Mouse (Mus musculus): ENCODE results near the gene Ier5l. TPM values are rescaled to one million over a fixed set of nuclear protein-coding genes. Genes with fewer than 3 reads are reported as not detected.

Gene Ier5l
- polyA plus RNA-seq, 1 experiment: 8.2 TPM

DNA sequence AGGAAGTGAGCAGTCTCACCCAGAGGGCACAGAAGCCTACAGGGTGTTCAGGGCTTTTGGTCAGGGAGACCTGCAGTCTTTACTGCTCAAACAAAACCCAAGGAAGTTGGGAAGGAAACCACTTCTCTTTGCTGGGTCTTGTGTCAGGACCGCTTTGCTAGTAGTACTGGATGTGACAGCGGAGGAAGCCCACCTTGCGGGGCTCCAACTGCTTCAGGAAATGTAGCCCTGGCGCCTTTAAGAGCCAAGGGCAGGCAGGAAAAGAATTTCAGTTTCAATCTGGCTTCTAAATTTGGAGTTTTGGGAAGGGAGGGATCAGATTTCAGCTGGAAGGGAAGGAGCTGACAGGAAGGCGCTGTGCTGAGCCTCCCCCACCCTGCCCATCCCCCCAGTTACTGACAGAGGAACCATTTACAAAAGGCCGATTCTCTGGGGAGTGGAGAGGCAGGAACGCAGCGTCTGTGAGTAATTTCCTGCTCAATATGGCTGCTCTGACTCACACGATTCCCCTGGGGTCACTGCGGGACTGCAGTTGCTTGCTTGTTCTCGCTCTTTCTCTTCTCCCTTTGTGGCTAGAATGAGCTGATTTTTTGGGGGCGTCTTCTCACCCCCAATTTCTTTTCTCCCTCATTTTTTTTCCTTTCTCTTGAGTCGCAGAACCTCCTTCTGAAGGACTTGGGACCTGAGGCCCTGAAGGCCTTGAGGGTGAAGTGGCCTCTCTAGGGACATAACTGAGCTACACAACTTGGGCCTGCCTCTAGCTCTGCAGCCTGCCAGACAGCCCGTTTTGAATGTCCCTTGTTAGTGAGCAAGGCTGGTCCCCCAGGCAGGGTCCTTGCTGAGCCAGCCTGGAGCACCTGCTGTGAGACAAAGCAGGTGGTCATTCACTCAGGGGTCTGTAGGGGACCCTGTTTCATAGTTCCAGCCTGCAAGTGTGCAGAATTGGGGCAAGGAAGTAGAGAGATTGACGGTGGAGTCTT lies 32.2 kb downstream of the Ier5l start:
- DNase-seq (ENCODE audit: low read depth): no peak

- DNase-seq (ENCODE audit: low read depth): no peak
Observed at GRCm38 (mm10) chr2:30440701-30441517, 33.1 kb downstream of the Ier5l start.

- DNase-seq (ENCODE audit: low read depth): no peak
Observed at GRCm38 (mm10) chr2:30440211-30440700, 33.8 kb downstream of the Ier5l start.

DNA sequence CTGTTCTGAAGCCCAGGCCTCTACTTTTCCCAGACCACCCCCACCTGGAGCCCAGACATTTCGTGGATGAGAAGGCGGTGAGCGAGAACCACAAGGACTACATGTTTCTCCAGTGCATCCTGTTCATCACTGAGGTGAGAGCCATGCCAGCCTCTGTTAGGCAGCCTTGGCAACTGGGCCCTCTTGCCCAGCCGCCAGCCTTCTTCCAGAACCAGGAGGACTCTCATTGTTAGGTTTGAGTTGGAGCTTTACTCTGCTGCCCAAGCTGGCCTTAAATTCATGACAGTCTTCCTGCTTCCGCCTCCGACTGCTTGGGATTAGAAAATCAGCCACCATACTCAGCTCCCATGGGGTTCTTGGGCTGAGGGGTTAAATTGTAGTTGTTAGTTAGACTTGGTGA lies 34.4 kb downstream of the Ier5l start:
- DNase-seq (ENCODE audit: low read depth): no peak

DNA sequence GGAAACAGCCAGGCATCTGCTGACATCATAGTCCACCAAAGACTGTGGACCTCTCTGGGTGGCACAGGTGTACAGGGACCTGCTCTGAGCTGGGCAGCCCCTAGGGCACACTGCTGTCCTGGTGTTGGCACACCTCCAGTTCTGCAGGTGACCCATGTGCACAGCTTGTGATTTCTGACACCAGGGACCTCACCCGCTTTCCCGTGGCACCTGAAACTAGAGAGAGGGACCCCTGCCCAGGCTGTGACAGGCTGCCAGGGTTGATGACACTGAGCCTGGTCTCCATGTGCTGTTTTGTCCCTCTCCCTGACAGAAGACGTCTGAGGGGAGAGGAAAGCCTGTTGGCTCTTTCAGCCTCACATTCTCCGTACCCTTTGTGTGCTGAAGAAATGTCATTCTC lies 36.2 kb downstream of the Ier5l start:
- no peak for DNase-seq (ENCODE audit: low read depth)

DNA sequence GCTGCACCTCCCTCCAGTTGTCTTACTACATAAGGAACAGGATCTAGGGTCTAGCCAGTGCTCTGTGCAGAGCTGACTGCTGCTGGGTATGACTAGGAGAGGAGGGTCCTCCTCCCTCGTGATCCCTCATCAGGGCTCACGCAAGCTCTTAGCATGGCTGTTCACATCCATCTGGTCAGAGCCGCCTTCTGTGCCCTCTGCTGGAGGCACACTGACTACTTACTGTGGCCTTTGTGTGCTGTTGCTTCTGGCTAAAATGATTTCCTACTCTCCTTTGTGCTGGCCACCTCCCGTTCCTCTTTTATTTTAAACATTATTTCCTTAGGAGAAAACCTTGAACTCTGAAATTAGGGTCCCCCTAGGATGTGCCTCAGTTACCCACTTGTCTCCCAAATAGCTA lies 37.2 kb downstream of the Ier5l start:
- DNase-seq (ENCODE audit: low read depth): no peak

DNA sequence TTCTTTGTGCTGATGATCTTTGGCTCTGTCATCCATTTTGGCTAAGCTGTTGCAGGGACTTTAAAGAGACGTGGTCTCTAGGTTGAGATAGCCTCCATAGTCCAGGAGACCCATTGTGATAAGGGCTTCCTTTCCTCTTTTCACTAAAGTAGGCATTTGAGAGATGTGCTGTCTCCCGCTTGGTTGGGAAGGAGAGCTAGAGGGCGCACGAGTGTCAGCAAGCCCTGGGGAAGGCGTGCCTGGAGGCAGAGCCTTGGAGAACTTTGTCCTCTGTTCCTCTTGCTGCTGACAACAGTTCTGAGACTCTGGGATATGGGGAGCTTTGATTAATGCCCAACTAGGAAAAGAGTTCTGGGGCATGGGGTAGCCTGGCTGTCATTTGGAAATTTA lies 37.9 kb downstream of the Ier5l start:
- no peak for DNase-seq (ENCODE audit: low read depth)

- DNase-seq (ENCODE audit: low read depth): no peak
Observed at GRCm38 (mm10) chr2:30435326-30436155, 38.5 kb downstream of the Ier5l start.

- DNase-seq (ENCODE audit: low read depth): peak; percentile 99
Observed at GRCm38 (mm10) chr2:30429156-30429555, 44.9 kb downstream of the Ier5l start.

Other genes with a start within 250 kb of the Ier5l start
- gene Lrrc8a, start 236.5 kb downstream of the Ier5l start, polyA plus RNA-seq (2012; rRNA removed): 28.4 and 29.3 TPM in 2 replicates
- 9.6 and 11.8 TPM in 2 replicates for gene Gm28035, start 233.7 kb downstream of the Ier5l start, polyA plus RNA-seq (2012; rRNA removed)
- gene Phyhd1, start 208.0 kb downstream of the Ier5l start, polyA plus RNA-seq (2012; rRNA removed): 51.9 and 62.7 TPM in 2 replicates
- not detected in 2 replicates for gene Gm28038, start 193.2 kb downstream of the Ier5l start, polyA plus RNA-seq (2012; rRNA removed)
- gene Dolk, start 187.9 kb downstream of the Ier5l start, polyA plus RNA-seq (2012; rRNA removed): 48.2 and 83.0 TPM in 2 replicates
- 28.9 and 30.4 TPM in 2 replicates for gene Nup188, start 187.8 kb downstream of the Ier5l start, polyA plus RNA-seq (2012; rRNA removed)
- gene Sh3glb2, start 114.9 kb downstream of the Ier5l start, polyA plus RNA-seq (2012; rRNA removed): 284 and 342 TPM in 2 replicates
- 49.5 and 66.9 TPM in 2 replicates for gene Miga2, start 110.0 kb downstream of the Ier5l start, polyA plus RNA-seq (2012; rRNA removed)
- gene Dolpp1, start 82.0 kb downstream of the Ier5l start, polyA plus RNA-seq (2012; rRNA removed): 42.7 and 51.6 TPM in 2 replicates
- gene Crat, start 58.4 kb downstream of the Ier5l start, polyA plus RNA-seq (2012; rRNA removed): 112 and 133 TPM in 2 replicates
- gene Ptpa, start 58.2 kb downstream of the Ier5l start, polyA plus RNA-seq (2012; rRNA removed): 176 and 210 TPM in 2 replicates
- gene Cstad, start 120.8 kb upstream of the Ier5l start, polyA plus RNA-seq (2012; rRNA removed): 1.2 and 1.6 TPM in 2 replicates

Measured in gonadal fat pad, adult 2 months (tissue).